Mouse (Mus musculus) liver, embryonic 12.5 days (tissue): ENCODE results near the gene Adprm. TPM values are rescaled to one million over a fixed set of nuclear protein-coding genes. Genes with fewer than 3 reads are reported as not detected.
"Not testable (repeated sequence)": the region's sequence is repeated elsewhere in the genome, so short reads cannot be mapped to it uniquely, and the experiment has no call there.

ENCODE experiments used
- ATAC-seq: fragments of 200-750 bp; cut with Nextera tagmentation; 2 replicates; pipeline ENCODE4 v1.8.0; 2017; ENCODE audit warnings: moderate number of reproducible peaks, mild to moderate bottlenecking, moderate library complexity
- H3K27ac ChIP-seq: fragments of 300-500 bp; sonication (generic); 2 replicates; pipeline ENCODE4 v1.5.1; 2016; ENCODE audit warnings: mild to moderate bottlenecking
- H3K27me3 ChIP-seq: fragments of 300-500 bp; sonication (generic); replicated peaks from 2 replicates; pipeline ENCODE4 v1.6.1; 2016; ENCODE audit warnings: mild to moderate bottlenecking, moderate library complexity
- H3K36me3 ChIP-seq: fragments of 300-500 bp; sonication (generic); 2 replicates; pipeline ENCODE4 v1.6.1; 2016; ENCODE audit warnings: mild to moderate bottlenecking, moderate library complexity
- H3K4me1 ChIP-seq: fragments of 300-500 bp; sonication (generic); 2 replicates; pipeline ENCODE4 v1.6.1; 2016
- H3K4me2 ChIP-seq: fragments of 300-500 bp; sonication (generic); 2 replicates; pipeline ENCODE4 v1.6.1; 2016; ENCODE audit warnings: mild to moderate bottlenecking, moderate library complexity
- H3K4me3 ChIP-seq: fragments of 300-500 bp; sonication (generic); 2 replicates; pipeline ENCODE4 v1.5.1; 2016; ENCODE audit warnings: mild to moderate bottlenecking, moderate library complexity
- H3K9ac ChIP-seq: fragments of 300-500 bp; sonication (generic); 2 replicates; pipeline ENCODE4 v1.6.1; 2016; ENCODE audit warnings: mild to moderate bottlenecking, moderate library complexity
- H3K9me3 ChIP-seq: fragments of 300-500 bp; sonication (generic); replicated peaks from 2 replicates; pipeline ENCODE4 v1.6.1; 2016; ENCODE audit warnings: mild to moderate bottlenecking, moderate library complexity
- WGBS: fragments of 180-500 bp; shearing (Covaris S2); methylation state at CpG from one replicate; pipeline ENCODE4 v1.1.7; 2016; ENCODE audit not compliant: insufficient replicate concordance; 5-methylcytosine and 5-hydroxymethylcytosine counted together
- polyA plus RNA-seq: library from polyadenylated mRNA; unstranded; fragments of >200 nt; fragmentation: Nextera tagmentation; extraction: Ambion mirVana; gene quantifications from 2 replicates; pipeline ENCODE4 v1.2.1, GENCODE M21; 2016

Gene Adprm
- polyA plus RNA-seq, 1 experiment from 2014 or later, result 11.9 TPM

DNA sequence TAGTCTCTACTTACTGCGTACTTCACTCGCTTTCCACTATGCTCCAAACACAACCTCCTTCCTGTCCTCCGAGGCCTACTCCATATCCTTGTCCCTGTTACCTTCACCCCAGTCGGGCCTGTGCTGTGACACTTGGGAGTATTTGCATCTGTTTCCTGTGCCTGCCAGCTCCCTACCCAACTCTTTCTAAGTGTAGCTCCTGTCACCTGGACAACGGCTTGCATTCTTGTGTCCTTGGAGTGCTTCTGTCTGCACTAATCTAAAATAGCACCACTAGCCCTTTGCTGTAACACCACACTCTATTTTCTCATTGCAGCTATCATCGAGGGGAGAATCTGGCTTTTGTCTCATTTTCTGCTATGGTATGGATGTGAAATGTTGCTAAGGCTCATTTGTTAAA, 11.9 kb downstream of the Adprm start:
- no peak overlapping the region for H3K4me3 ChIP-seq
- 84% methylated on average over 6 of the region's 6 CpGs for WGBS
- no peaks in the 10 kb centered on the region for H3K9me3 ChIP-seq
- no peak overlapping the region for H3K27ac ChIP-seq
- H3K9ac ChIP-seq, result no peak overlapping the region
- no peak for ATAC-seq
- no peak overlapping the region for H3K4me2 ChIP-seq
- peaks cover 49% of the 10 kb centered on the region for H3K36me3 ChIP-seq
- peaks cover 13% of the 10 kb centered on the region; the same call in 1 of the 2 replicates for H3K4me1 ChIP-seq
- H3K27me3 ChIP-seq, result no peaks in the 10 kb centered on the region

DNA sequence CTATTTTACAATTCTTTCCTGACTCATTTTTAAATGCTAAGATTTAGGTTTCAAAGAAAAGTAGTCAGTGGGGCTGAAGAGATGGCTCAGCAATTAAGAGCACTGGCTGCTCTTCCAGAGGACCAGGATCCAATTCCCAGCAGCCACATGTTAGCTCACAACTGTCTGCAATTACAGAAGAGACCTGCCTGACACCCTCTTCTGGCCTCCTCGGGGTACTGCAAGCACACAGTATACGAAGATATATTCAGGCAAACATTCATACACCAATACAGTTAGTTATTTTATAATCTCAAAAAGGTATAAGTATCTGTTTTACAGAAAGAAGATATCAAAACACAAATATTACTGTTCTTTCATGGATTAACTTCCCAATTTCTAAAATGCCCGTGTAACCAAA, 12.6 kb downstream of the Adprm start:
- WGBS, result 64% methylated on average over 3 of the region's 3 CpGs
- ATAC-seq, result no peak

GRCm38 (mm10) chr11:67036892-67037291, 15.5 kb downstream of the Adprm start:
- H3K27ac ChIP-seq, result no peak overlapping the region
- H3K9me3 ChIP-seq, result no peaks in the 10 kb centered on the region
- no peak overlapping the region for H3K4me3 ChIP-seq
- H3K27me3 ChIP-seq, result no peaks in the 10 kb centered on the region
- no peak for ATAC-seq
- peaks cover 42% of the 10 kb centered on the region for H3K36me3 ChIP-seq
- 86% methylated on average over 9 of the region's 9 CpGs for WGBS
- H3K4me1 ChIP-seq, result no peaks in the 10 kb centered on the region
- no peak overlapping the region for H3K4me2 ChIP-seq
- H3K9ac ChIP-seq, result no peak overlapping the region

More for the DNA sequence above, 12.6 kb downstream of the Adprm start:
- H3K4me2 ChIP-seq, result no peak overlapping the region
- H3K27me3 ChIP-seq, result no peaks in the 10 kb centered on the region
- peaks cover 9% of the 10 kb centered on the region; the same call in 1 of the 2 replicates for H3K4me1 ChIP-seq
- H3K36me3 ChIP-seq, result peaks cover 49% of the 10 kb centered on the region
- H3K4me3 ChIP-seq, result no peak overlapping the region
- H3K9me3 ChIP-seq, result no peaks in the 10 kb centered on the region
- H3K9ac ChIP-seq, result no peak overlapping the region
- no peak overlapping the region for H3K27ac ChIP-seq

DNA sequence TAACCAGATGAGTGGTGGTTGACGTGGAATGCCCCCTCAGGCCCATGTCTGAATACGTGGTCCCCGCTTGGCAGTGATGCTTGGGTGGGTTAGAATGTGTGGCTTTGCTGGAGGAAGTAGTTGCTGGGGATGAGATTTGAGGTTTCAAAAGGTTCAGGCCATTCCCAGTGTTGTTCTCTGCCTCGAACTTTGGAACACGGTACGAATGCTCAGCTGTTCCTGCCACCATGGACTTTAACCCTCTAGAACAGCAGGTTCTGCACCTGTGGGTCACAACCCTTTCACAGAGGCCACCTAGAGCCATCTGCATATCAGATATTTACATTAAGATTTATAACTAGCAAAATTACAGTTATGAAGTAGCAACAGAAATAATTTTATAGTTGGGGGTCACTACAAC, 16.2 kb downstream of the Adprm start:
- Histone ChIP-seq H3K4me3 (no peak overlapping the region), H3K4me2 (no peak overlapping the region), H3K9ac (no peak overlapping the region), H3K9me3 (no peaks in the 10 kb centered on the region), H3K4me1 (peaks cover 5% of the 10 kb centered on the region; the same call in 1 of the 2 replicates), H3K36me3 (peaks cover 36% of the 10 kb centered on the region), H3K27ac (no peak overlapping the region), H3K27me3 (no peaks in the 10 kb centered on the region)
- WGBS, result 79% methylated on average over 6 of the region's 6 CpGs
- ATAC-seq, result no peak

DNA sequence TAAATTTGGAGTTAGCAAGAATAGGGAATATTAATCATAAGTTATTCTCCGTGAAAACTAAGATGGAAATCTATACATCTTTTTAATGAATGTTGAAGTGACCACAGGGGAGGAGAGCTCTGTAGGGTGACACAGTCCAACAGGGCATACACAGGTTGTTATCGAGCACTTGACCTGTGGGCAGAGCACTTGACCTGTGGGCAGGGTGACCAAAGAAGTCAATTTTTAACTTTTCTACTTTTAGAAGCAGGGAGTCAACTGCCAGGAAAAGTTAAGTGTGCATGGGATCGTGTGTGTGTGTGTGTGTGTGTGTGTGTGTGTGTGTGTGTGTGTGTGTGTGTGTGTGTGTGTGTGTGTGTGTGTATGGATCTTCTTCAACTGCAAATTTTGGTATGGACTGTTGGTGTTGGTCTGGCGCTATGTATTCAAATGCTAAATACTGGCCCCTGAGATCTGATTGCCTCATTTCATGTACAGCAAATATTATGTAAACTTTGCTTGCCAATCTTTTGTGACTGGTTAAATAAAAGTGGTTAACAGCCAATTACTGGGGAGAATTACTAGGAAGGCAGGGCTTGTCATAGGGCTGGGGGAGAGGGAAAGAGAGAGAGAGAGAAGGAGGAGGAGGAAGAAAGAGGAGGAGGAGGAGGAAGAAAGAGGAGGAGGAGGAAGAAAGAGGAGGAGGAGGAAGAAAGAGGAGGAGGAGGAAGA, 17.5 kb downstream of the Adprm start:
- H3K27me3 ChIP-seq, result peaks cover 3% of the 10 kb centered on the region; the same call in 1 of the 2 replicates
- ATAC-seq, result peak; percentile 76; the same call in 1 of the 2 replicates
- H3K9ac ChIP-seq, result no peak overlapping the region
- no peaks in the 10 kb centered on the region for H3K9me3 ChIP-seq
- H3K27ac ChIP-seq, result no peak overlapping the region
- WGBS, result 50% methylated on average over 4 of the region's 4 CpGs
- no peak overlapping the region for H3K4me3 ChIP-seq
- H3K36me3 ChIP-seq, result peaks cover 23% of the 10 kb centered on the region
- peaks cover 7% of the 10 kb centered on the region; the same call in 1 of the 2 replicates for H3K4me1 ChIP-seq
- H3K4me2 ChIP-seq, result no peak overlapping the region

DNA sequence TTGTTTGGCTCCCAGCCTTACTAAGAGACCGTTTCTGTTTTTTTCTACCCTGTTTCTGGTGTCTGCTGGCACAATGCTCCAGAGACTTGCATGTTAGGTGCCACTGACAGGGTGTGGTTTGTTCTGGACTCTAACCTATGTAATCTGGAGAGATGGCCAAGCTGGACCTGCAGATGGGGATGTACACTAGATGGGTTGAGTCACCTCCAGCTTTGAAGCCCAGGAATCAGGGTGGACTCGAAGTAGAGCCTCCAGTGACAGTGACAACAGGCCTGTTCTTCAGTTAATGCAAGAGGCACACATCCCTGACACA, 20.8 kb downstream of the Adprm start:
- no peak for ATAC-seq
- H3K4me2 ChIP-seq, result no peak overlapping the region
- H3K36me3 ChIP-seq, result no peaks in the 10 kb centered on the region
- H3K4me1 ChIP-seq, result peaks cover 7% of the 10 kb centered on the region; the same call in 1 of the 2 replicates
- H3K9me3 ChIP-seq, result no peaks in the 10 kb centered on the region
- no peak overlapping the region for H3K4me3 ChIP-seq
- no peak overlapping the region for H3K9ac ChIP-seq
- no peak overlapping the region for H3K27ac ChIP-seq
- WGBS, result 70% methylated on average over 2 of the region's 2 CpGs
- peaks cover 9% of the 10 kb centered on the region for H3K27me3 ChIP-seq

DNA sequence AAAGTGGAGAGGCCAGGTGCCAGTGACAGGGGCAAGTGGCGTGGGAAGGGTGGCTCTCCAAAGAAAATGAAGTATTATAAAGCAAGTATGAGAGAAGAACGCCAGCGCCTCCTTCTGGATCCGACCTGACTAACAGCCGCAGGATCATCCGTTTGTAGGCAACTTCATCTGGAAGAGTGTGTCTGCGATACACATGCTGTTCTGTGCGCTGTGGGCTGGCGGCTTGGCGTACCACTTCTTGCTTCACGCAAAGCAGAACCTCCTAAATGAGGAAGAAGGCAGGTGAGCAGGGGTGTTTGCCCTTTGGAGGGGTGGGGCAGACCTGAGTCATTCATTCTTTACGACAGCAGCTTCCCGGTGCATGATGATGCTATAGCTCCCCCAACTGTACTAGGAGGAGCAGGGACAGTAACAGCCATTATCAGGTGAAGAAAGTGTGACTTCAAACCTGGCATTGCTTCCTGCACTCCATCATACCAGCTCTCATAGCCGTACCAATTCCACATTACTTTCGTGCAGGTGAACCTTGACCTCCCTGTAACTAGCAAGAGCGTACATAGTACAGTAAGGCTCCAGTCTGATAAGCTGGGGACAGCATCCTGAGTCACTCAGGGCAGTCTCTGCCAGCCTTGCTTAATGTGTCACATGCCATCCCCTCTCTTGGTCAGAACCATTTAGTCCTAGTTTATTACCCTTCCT, 21.3 kb downstream of the Adprm start:
- no peak overlapping the region for H3K27ac ChIP-seq
- H3K36me3 ChIP-seq, result no peaks in the 10 kb centered on the region
- no peak for ATAC-seq
- H3K9me3 ChIP-seq, result no peaks in the 10 kb centered on the region
- H3K4me3 ChIP-seq, result no peak overlapping the region
- H3K27me3 ChIP-seq, result peaks cover 9% of the 10 kb centered on the region
- no peak overlapping the region for H3K4me2 ChIP-seq
- no peak overlapping the region for H3K9ac ChIP-seq
- H3K4me1 ChIP-seq, result peaks cover 7% of the 10 kb centered on the region; the same call in 1 of the 2 replicates
- WGBS, result 42% methylated on average over 16 of the region's 16 CpGs

DNA sequence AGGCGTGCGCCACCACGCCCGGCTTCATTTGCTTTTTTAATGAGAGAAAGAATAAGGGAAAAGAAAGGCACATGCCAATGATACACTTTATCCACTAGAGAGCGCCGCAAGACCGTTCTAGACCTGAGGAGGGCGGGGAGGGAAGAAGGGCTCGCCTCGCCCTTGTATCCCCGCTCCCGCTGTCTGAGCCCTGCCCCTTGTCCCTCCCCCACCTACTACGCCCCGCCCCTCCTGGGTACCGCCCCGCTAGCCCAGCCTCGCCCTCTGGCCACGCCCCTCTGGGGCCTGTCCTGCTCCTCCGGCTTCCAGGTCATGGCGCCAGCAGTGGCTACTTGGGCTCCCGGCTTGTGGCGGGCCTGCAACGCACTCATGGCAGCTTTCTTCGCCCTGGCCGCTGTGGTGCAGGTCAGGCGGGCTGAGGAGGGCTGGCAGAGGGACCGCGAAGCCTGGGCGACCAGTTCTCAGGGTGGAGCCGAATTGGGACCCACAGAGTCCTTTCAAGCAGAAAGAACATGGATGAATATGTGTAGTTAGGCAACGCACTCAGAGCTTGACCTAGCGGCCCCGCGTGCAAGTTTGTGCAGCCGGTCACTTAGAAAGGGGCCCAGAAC, 27.4 kb downstream of the Adprm start, which contains the start of gene Tmem220:
TSS of gene Tmem220 (plus strand) at position 288 of the 611 bp plus-strand sequence.
- Histone ChIP-seq H3K9ac (peak within 1 kb of the TSS; percentile 75), H3K4me1 (peaks cover 19% of the 10 kb centered on the region), H3K4me3 (peak within 1 kb of the TSS; percentile 63), H3K27ac (no peak within 1 kb of the TSS; the same call in 1 of the 2 replicates), H3K4me2 (peak within 1 kb of the TSS; percentile 86), H3K27me3 (peaks cover 19% of the 10 kb centered on the region), H3K9me3 (no peaks in the 10 kb centered on the region), H3K36me3 (no peaks in the 10 kb centered on the region)
- peak; percentile 100 for ATAC-seq
- WGBS, result 2% methylated on average over 35 of the region's 35 CpGs

GRCm38 (mm10) chr11:67023802-67024340, 28.5 kb downstream of the Adprm start:
- H3K9ac ChIP-seq, result 0 out of 2 replicates have a peak overlapping the region, but pooled peaks have one; percentile 50
- 44% methylated on average over 6 of the region's 6 CpGs for WGBS
- peaks cover 19% of the 10 kb centered on the region for H3K4me1 ChIP-seq
- H3K27me3 ChIP-seq, result peaks cover 16% of the 10 kb centered on the region
- H3K27ac ChIP-seq, result no peak overlapping the region
- ATAC-seq, result no peak
- peak overlapping the region; percentile 86 for H3K4me2 ChIP-seq
- no peaks in the 10 kb centered on the region for H3K36me3 ChIP-seq
- H3K9me3 ChIP-seq, result no peaks in the 10 kb centered on the region
- H3K4me3 ChIP-seq, result peak overlapping the region; percentile 41; the same call in 1 of the 2 replicates

- not testable (repeated sequence) for H3K9me3 ChIP-seq, H3K36me3 ChIP-seq, H3K9ac ChIP-seq, H3K27ac ChIP-seq, ATAC-seq, H3K4me3 ChIP-seq, H3K4me2 ChIP-seq
- 45% methylated on average over 1 of the region's 1 CpGs for WGBS
- H3K27me3 ChIP-seq, result peaks cover 23% of the 10 kb centered on the region
- peaks cover 19% of the 10 kb centered on the region for H3K4me1 ChIP-seq
Observed at GRCm38 (mm10) chr11:67023191-67023590, 29.2 kb downstream of the Adprm start.

DNA sequence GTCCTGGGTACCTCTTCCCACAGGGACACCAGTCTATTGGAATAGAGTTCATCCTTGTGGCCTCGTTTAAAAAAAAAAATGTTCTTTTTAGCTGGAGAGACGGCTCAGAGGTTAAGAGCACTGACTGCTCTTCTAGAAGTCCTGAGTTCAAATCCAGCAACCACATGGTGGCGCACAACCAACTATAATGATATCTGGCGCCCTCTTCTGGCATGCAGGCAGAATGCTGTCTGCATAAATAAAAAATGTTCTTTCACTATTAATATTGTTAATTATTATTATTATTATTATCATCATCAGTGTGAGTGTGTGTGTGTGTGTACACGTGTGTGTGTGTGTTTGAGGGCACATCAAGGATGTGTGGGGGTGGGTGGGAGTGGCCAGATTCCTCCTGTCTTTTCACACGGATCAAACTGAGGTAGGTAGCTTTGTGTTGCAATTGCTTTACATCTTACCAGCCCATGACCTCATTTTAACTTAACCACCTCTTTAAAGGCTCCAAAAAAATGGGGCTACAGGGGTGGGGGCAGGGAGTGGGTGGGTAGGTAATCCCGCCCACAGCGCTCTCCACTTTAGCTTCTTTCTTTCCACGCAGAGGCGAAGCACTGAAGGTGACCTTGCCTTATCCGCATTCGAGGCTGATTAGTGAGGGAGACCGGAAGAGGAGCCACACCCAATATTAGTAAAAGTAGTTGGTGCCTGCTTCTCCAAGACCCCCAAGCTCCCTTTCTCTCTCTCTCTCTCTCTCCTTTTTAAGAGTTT, 29.9 kb downstream of the Adprm start:
- no peak overlapping the region for H3K4me3 ChIP-seq
- no peaks in the 10 kb centered on the region for H3K36me3 ChIP-seq

More for the DNA sequence above, 29.9 kb downstream of the Adprm start:
- no peak overlapping the region for H3K4me2 ChIP-seq
- H3K4me1 ChIP-seq, result peaks cover 19% of the 10 kb centered on the region
- no peak for ATAC-seq
- H3K27ac ChIP-seq, result no peak overlapping the region
- no peak overlapping the region for H3K9ac ChIP-seq
- peaks cover 28% of the 10 kb centered on the region for H3K27me3 ChIP-seq
- no peaks in the 10 kb centered on the region for H3K9me3 ChIP-seq
- 72% methylated on average over 13 of the region's 13 CpGs for WGBS
